Mouse (Mus musculus) embryo, embryonic 10.5 days (tissue): ENCODE results near the gene Mrps2.
A peak's percentile ranks its signal among the peaks of the same experiment; 100 is the strongest.

Source experiments
- DNase-seq: peaks from one replicate; pipeline ENCODE4 v3.0.0-alpha.2; 2015; ENCODE audit warnings: low spot score

Gene Mrps2

GRCm38 (mm10) chr2:28467860-28468485 is at the start of gene Mrps2:
Gene Mrps2, plus strand, starts transcription at chr2:28468066.
- DNase-seq: peak; percentile 91

- DNase-seq: peak; percentile 94
These were observed 48.0 kb upstream of the Mrps2 start for GRCm38 (mm10) chr2:28419898-28420297.

GRCm38 (mm10) chr2:28423167-28423566 is 44.7 kb upstream of the Mrps2 start:
- DNase-seq: peak; percentile 81

GRCm38 (mm10) chr2:28427226-28427625 is 40.6 kb upstream of the Mrps2 start:
- no peak for DNase-seq

- DNase-seq: no peak
These were observed 37.0 kb upstream of the Mrps2 start for GRCm38 (mm10) chr2:28430846-28431245.

GRCm38 (mm10) chr2:28432811-28433210 is 35.1 kb upstream of the Mrps2 start:
- no peak for DNase-seq

- no peak for DNase-seq
These were observed 34.4 kb upstream of the Mrps2 start for GRCm38 (mm10) chr2:28433512-28433911.

GRCm38 (mm10) chr2:28435401-28435800 is 32.5 kb upstream of the Mrps2 start:
- DNase-seq: no peak

- no peak for DNase-seq
These were observed 27.0 kb upstream of the Mrps2 start for GRCm38 (mm10) chr2:28440842-28441241.

GRCm38 (mm10) chr2:28445082-28445481 is 22.8 kb upstream of the Mrps2 start:
- DNase-seq: no peak

- no peak for DNase-seq
These were observed 21.7 kb upstream of the Mrps2 start for GRCm38 (mm10) chr2:28446181-28446514.

GRCm38 (mm10) chr2:28446515-28447314 is 21.2 kb upstream of the Mrps2 start, which contains the start of gene Ppp1r26:
Gene Ppp1r26, plus strand, starts transcription at chr2:28446800.
- peak; percentile 46 for DNase-seq

- peak; percentile 27 for DNase-seq
These were observed 20.6 kb upstream of the Mrps2 start for GRCm38 (mm10) chr2:28447315-28447670.

- no peak for DNase-seq
These were observed 16.2 kb upstream of the Mrps2 start for GRCm38 (mm10) chr2:28451663-28452062.

GRCm38 (mm10) chr2:28453539-28453938 is 14.3 kb upstream of the Mrps2 start:
- DNase-seq: no peak

GRCm38 (mm10) chr2:28456616-28457015 is 11.2 kb upstream of the Mrps2 start:
- DNase-seq: no peak

GRCm38 (mm10) chr2:28463919-28464318 is 3.9 kb upstream of the Mrps2 start:
- DNase-seq: peak; percentile 81

GRCm38 (mm10) chr2:28464919-28465318 is 2.9 kb upstream of the Mrps2 start:
- DNase-seq: no peak

GRCm38 (mm10) chr2:28465836-28466518 is 1.9 kb upstream of the Mrps2 start, which contains the start of gene 1700007K13Rik:
Gene 1700007K13Rik, minus strand, starts transcription at chr2:28466332.
- DNase-seq: peak; percentile 85

- DNase-seq: peak; percentile 17
These were observed 790 bp downstream of the Mrps2 start for GRCm38 (mm10) chr2:28468486-28469225.

GRCm38 (mm10) chr2:28469461-28469860 is 1.6 kb downstream of the Mrps2 start:
- DNase-seq: no peak

GRCm38 (mm10) chr2:28470591-28470990 is 2.7 kb downstream of the Mrps2 start:
- DNase-seq: no peak
